Mouse (Mus musculus) megakaryocyte, embryonic 14.5 days (primary cell): ENCODE data around the gene Smyd3.

Source experiments
- FLI1 ChIP-seq: IDR thresholded peaks from 2 replicates; pipeline ENCODE4 v1.6.1; 2012; ENCODE audit warnings: low read length, inconsistent platforms, mixed read lengths
- GATA1 ChIP-seq: IDR thresholded peaks from 3 replicates; pipeline ENCODE4 v1.6.1; 2012; ENCODE audit warnings: mixed read lengths, low read length, inconsistent platforms, borderline replicate concordance

GRCm38 (mm10) chr1:178991470-178991869, 526.4 kb downstream of the Smyd3 start:
- TF ChIP-seq GATA1, result no peak
- no peak for TF ChIP-seq FLI1
